Mouse (Mus musculus) midbrain, embryonic 16.5 days (tissue): ENCODE measurements around the gene H1f0. TPM values are rescaled to one million over a fixed set of nuclear protein-coding genes. Genes with fewer than 3 reads are reported as not detected.
"Not testable (repeated sequence)": the region's sequence is repeated elsewhere in the genome, so short reads cannot be mapped to it uniquely, and the experiment has no call there.

ENCODE experiments used
- ATAC-seq: fragments of 200-750 bp; cut with Nextera tagmentation; 2 replicates; pipeline ENCODE4 v1.8.0; 2017; ENCODE audit warnings: moderate TSS enrichment
- H3K27ac ChIP-seq: fragments of 300-500 bp; sonication (generic); 2 replicates; pipeline ENCODE4 v1.5.1; 2014; ENCODE audit warnings: mild to moderate bottlenecking, low read length, mixed read lengths
- H3K27me3 ChIP-seq: fragments of 300-500 bp; sonication (generic); 2 replicates; pipeline ENCODE4 v1.6.1; 2014; ENCODE audit warnings: low read depth, low read length, mixed read lengths; ENCODE audit not compliant: control insufficient read depth, insufficient read depth
- H3K36me3 ChIP-seq: fragments of 300-500 bp; sonication (generic); 2 replicates; pipeline ENCODE4 v1.6.1; 2014; ENCODE audit warnings: mild to moderate bottlenecking, low read length, moderate library complexity, mixed read lengths; ENCODE audit not compliant: control insufficient read depth, insufficient read depth
- H3K4me1 ChIP-seq: fragments of 300-500 bp; sonication (generic); 2 replicates; pipeline ENCODE4 v1.6.1; 2014; ENCODE audit warnings: mild to moderate bottlenecking, low read length, mixed read lengths; ENCODE audit not compliant: control insufficient read depth, insufficient read depth
- H3K4me2 ChIP-seq: fragments of 300-500 bp; sonication (generic); 2 replicates; pipeline ENCODE4 v1.6.1; 2014; ENCODE audit warnings: mild to moderate bottlenecking, low read length, mixed read lengths
- H3K4me3 ChIP-seq: fragments of 300-500 bp; sonication (generic); 2 replicates; pipeline ENCODE4 v1.5.1; 2014; ENCODE audit warnings: low read depth, mild to moderate bottlenecking, low read length, moderate library complexity, mixed read lengths
- H3K9ac ChIP-seq: fragments of 300-500 bp; sonication (generic); 2 replicates; pipeline ENCODE4 v1.6.1; 2014; ENCODE audit warnings: low read depth, low read length, mixed read lengths
- H3K9me3 ChIP-seq: fragments of 300-500 bp; sonication (generic); replicated peaks from 2 replicates; pipeline ENCODE4 v1.6.1; 2014; ENCODE audit warnings: mild to moderate bottlenecking, low read length, mixed read lengths; ENCODE audit not compliant: control insufficient read depth, poor library complexity, severe bottlenecking
- WGBS: fragments of 180-500 bp; shearing (Covaris S2); extraction: QIAGEN DNeasy Blood & Tissue Kit; methylation state at CpG from one replicate; pipeline ENCODE4 v1.1.7; 2014; 5-methylcytosine and 5-hydroxymethylcytosine counted together
- polyA plus RNA-seq: library from polyadenylated mRNA; unstranded; fragments of >200 nt; fragmentation: Nextera tagmentation; extraction: Ambion mirVana; gene quantifications from 2 replicates; pipeline ENCODE4 v1.2.1, GENCODE M21; 2015

Gene H1f0
- polyA plus RNA-seq, 1 experiment from 2014 or later: 167 TPM

DNA sequence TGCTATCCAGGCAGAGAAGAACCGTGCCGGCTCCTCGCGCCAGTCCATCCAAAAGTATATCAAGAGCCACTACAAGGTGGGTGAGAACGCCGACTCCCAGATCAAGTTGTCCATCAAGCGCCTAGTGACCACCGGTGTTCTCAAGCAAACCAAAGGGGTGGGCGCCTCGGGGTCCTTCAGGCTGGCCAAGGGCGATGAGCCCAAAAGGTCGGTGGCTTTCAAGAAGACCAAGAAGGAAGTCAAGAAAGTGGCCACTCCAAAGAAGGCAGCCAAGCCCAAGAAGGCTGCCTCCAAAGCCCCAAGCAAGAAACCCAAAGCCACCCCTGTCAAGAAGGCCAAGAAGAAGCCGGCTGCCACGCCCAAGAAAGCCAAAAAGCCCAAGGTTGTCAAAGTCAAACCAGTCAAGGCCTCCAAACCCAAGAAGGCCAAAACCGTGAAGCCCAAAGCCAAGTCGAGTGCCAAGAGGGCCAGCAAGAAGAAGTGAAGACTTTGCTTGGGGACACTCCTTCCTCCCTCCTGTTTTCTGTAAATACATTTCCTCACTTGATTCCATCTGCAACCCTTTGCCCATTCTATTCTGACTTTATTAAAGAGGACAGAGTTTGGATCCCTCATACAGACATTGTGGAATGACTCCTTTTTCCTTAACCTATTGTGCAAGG is 704 bp downstream of the H1f0 start:
- 26% methylated on average over 16 of the region's 16 CpGs for WGBS
- no peak for ATAC-seq
- Histone ChIP-seq H3K4me3 (peak overlapping the region; percentile 71), H3K27ac (peak overlapping the region; percentile 93), H3K9ac (peak overlapping the region; percentile 97), H3K36me3 (no peaks in the 10 kb centered on the region), H3K27me3 (no peaks in the 10 kb centered on the region), H3K4me2 (peak overlapping the region; percentile 99), H3K9me3 (no peaks in the 10 kb centered on the region), H3K4me1 (peaks cover 38% of the 10 kb centered on the region)

- peak overlapping the region; percentile 99 for H3K4me2 ChIP-seq
- no peaks in the 10 kb centered on the region for H3K27me3 ChIP-seq
- H3K36me3 ChIP-seq: no peaks in the 10 kb centered on the region
- H3K9ac ChIP-seq: peak overlapping the region; percentile 43
- H3K27ac ChIP-seq: peak overlapping the region; percentile 26; the same call in 1 of the 2 replicates
- WGBS: 6% methylated on average over 11 of the region's 11 CpGs
- no peaks in the 10 kb centered on the region for H3K9me3 ChIP-seq
- peaks cover 38% of the 10 kb centered on the region for H3K4me1 ChIP-seq
- no peak for ATAC-seq
- peak overlapping the region; percentile 71 for H3K4me3 ChIP-seq
These were observed 1.4 kb downstream of the H1f0 start for GRCm38 (mm10) chr15:79029519-79030241.

DNA sequence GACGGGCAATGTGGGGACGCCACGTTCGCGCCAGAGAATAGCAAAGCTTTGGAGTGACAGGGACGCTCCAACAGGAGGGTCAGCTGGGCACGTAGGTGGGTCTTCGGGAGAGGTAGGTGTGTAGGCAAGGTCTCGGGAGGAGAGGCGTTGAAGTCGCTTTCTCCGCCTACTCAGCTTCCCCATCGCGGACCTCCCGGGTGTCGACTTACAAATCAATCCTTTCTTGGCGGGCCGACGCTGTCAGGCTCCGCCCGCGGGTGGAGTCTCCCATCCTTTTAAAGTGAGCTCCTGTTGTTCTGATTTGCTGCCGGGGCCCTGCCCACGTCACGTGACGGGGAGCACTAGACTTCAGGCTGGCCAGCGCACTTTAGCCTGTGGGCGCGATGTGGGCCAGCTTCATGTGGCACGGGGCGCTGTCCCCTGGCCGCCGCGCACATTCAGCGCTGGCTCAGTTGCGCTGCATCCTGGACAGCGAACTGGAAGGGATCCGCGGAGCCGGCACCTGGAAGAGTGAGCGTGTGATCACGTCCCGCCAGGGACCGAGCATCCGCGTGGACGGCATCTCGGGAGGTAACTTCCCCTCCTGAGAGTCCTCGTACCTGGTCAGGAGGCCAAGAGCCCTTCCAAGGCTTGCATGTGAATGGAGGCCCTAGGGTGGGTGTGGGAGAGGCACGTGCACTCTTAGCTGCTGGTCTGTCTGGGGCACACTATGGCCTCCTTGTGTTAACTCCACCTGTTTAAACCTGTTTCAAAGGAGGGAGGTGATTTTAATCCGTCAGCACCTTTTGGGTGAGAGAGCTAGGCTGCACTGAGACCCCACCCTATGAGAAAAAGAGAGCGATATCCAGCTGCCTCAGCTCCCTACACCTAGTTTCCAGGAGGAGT is 2.5 kb downstream of the H1f0 start:
- H3K4me1 ChIP-seq: peaks cover 35% of the 10 kb centered on the region

DNA sequence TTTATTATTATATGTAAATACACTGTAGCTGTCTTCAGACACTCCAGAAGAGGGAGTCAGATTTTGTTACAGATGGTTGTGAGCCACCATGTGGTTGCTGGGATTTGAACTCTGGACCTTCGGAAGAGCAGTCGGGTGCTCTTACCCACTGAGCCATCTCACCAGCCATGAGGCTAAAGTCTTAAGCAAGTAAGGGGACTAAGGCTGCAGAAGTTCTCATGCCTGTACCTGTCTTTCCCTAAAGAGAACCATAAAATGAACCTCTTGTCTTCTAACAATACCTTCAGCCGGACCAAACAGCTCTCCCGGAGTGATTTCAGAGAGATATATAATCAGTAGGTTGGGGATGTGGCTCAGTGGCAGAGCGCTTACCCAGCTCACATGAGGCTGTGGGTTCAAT is 3.7 kb downstream of the H1f0 start:
- not testable (repeated sequence) for H3K4me2 ChIP-seq, H3K9ac ChIP-seq, H3K4me3 ChIP-seq, H3K27ac ChIP-seq, H3K27me3 ChIP-seq, ATAC-seq, H3K36me3 ChIP-seq, H3K9me3 ChIP-seq
- 88% methylated on average over 5 of the region's 5 CpGs for WGBS
- H3K4me1 ChIP-seq: peaks cover 33% of the 10 kb centered on the region

More for the DNA sequence above, 2.5 kb downstream of the H1f0 start:
- H3K27ac ChIP-seq: peak overlapping the region; percentile 33
- H3K4me2 ChIP-seq: peak overlapping the region; percentile 99
- H3K36me3 ChIP-seq: no peaks in the 10 kb centered on the region
- H3K9ac ChIP-seq: peak overlapping the region; percentile 56
- ATAC-seq: peak; percentile 74
- no peaks in the 10 kb centered on the region for H3K9me3 ChIP-seq
- no peaks in the 10 kb centered on the region for H3K27me3 ChIP-seq
- under 1% methylated on average over 52 of the region's 52 CpGs for WGBS
- H3K4me3 ChIP-seq: peak overlapping the region; percentile 71

- no peak overlapping the region for H3K4me3 ChIP-seq
- ATAC-seq: no peak
- H3K27me3 ChIP-seq: peaks cover 23% of the 10 kb centered on the region
- no peak overlapping the region for H3K9ac ChIP-seq
- 14% methylated on average over 14 of the region's 14 CpGs for WGBS
- peaks cover 3% of the 10 kb centered on the region; the same call in 1 of the 2 replicates for H3K4me1 ChIP-seq
- H3K9me3 ChIP-seq: no peaks in the 10 kb centered on the region
- H3K4me2 ChIP-seq: no peak overlapping the region
- H3K36me3 ChIP-seq: no peaks in the 10 kb centered on the region
- H3K27ac ChIP-seq: no peak overlapping the region
These were observed 9.7 kb downstream of the H1f0 start for GRCm38 (mm10) chr15:79037913-79038328.

DNA sequence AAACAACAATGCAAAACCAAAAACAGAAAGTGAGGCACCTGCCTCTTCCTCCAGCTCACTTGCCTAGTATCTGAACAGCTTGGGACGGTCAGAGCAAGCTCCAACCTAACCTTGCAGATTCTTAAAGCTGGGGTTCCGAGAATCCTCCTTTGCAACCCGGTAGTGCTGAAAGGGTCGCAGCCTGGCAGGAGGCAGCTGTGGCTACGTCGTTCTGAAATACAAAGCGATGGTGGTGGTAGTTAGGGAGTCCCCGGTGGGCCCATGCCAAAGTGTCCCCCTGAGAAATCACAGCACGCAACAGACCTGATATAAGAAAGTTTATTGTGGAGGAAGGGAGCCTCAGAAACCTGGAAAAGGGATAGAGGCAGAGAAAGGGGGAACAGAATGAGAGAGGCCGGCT is 10.1 kb downstream of the H1f0 start:
- H3K4me2 ChIP-seq: no peak overlapping the region
- ATAC-seq: no peak
- H3K4me3 ChIP-seq: no peak overlapping the region
- no peaks in the 10 kb centered on the region for H3K9me3 ChIP-seq
- H3K27ac ChIP-seq: no peak overlapping the region
- no peaks in the 10 kb centered on the region for H3K36me3 ChIP-seq
- WGBS: 69% methylated on average over 10 of the region's 10 CpGs
- no peak overlapping the region for H3K9ac ChIP-seq
- H3K4me1 ChIP-seq: peaks cover 6% of the 10 kb centered on the region; the same call in 1 of the 2 replicates
- H3K27me3 ChIP-seq: peaks cover 23% of the 10 kb centered on the region

DNA sequence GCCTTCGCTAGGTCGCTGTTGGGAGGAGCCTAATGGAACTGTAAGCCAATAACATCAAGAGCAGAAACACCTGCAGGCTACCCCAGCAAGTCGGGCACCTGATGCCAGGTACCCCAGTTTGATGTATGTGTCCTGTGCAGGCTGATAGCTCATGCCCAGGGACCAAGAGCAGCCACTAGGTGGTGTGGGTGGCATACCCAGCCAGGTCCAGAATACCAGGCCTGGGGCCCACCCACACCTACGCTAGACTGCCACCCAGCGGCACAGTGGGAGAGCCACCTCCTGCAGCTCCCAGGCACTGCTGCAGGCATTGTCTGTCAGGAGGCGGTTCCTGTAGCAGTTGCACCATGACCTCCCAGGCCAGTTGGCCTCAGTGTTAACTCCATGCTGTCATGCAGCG is 10.6 kb downstream of the H1f0 start:
- no peak overlapping the region for H3K4me2 ChIP-seq
- WGBS: 17% methylated on average over 7 of the region's 7 CpGs
- peaks cover 6% of the 10 kb centered on the region; the same call in 1 of the 2 replicates for H3K4me1 ChIP-seq
- H3K27ac ChIP-seq: no peak overlapping the region
- no peak for ATAC-seq
- no peaks in the 10 kb centered on the region for H3K36me3 ChIP-seq
- H3K4me3 ChIP-seq: no peak overlapping the region
- H3K9ac ChIP-seq: no peak overlapping the region
- H3K27me3 ChIP-seq: peaks cover 27% of the 10 kb centered on the region
- H3K9me3 ChIP-seq: no peaks in the 10 kb centered on the region

GRCm38 (mm10) chr15:79040501-79041416 is 12.5 kb downstream of the H1f0 start:
- H3K9ac ChIP-seq: peak overlapping the region; percentile 52
- no peak for ATAC-seq
- no peaks in the 10 kb centered on the region for H3K36me3 ChIP-seq
- H3K9me3 ChIP-seq: no peaks in the 10 kb centered on the region
- peaks cover 27% of the 10 kb centered on the region for H3K27me3 ChIP-seq
- peak overlapping the region; percentile 51 for H3K4me2 ChIP-seq
- 22% methylated on average over 24 of the region's 24 CpGs for WGBS
- peaks cover 6% of the 10 kb centered on the region; the same call in 1 of the 2 replicates for H3K4me1 ChIP-seq
- no peak overlapping the region for H3K27ac ChIP-seq
- peak overlapping the region; percentile 27 for H3K4me3 ChIP-seq
